In genomic region chr11:83297816-83298215, GRCm38 (mm10) we compare ENCODE assay signal across 8 mouse cellular contexts. TPM values are rescaled to one million over a fixed set of nuclear protein-coding genes. Genes with fewer than 3 reads are reported as not detected.
DNase-seq lines count a peak whose midpoint lies in the region; ATAC-seq and TF ChIP-seq lines count a peak whose summit lies in the region.

No protein-coding gene starts in this region.

- peak; percentile 25; the same call in 1 of the 2 replicates for TF ChIP-seq CTCF in intestine, postnatal 0 days (IDR thresholded peaks at IDR 0.05; ENCODE audit: low read depth)

- H3K4me1 ChIP-seq in kidney, embryonic 14.5 days (ENCODE audit: control insufficient read depth, insufficient read depth, low read length), result peaks cover 12% of the 10 kb centered on the region
- H3K4me1 ChIP-seq in embryonic facial prominence, embryonic 12.5 days, result peaks cover 16% of the 10 kb centered on the region
- H3K4me1 ChIP-seq in intestine, postnatal 0 days (replicated peaks; ENCODE audit: control insufficient read depth, insufficient read depth, low read length), result no peaks in the 10 kb centered on the region
- peaks cover 25% of the 10 kb centered on the region for H3K4me1 ChIP-seq in neural tube, embryonic 14.5 days (ENCODE audit: control insufficient read depth, insufficient read depth, low read length)

- H3K9ac ChIP-seq in kidney, embryonic 14.5 days (ENCODE audit: low read depth, low read length), result peak overlapping the region; percentile 77; the same call in 1 of the 2 replicates
- H3K9ac ChIP-seq in embryonic facial prominence, embryonic 12.5 days, result no peak overlapping the region
- H3K9ac ChIP-seq in intestine, postnatal 0 days (ENCODE audit: low read depth, low read length), result peak overlapping the region; percentile 74; the same call in 1 of the 2 replicates
- peak overlapping the region; percentile 76; the same call in 1 of the 2 replicates for H3K9ac ChIP-seq in neural tube, embryonic 14.5 days (replicated peaks; ENCODE audit: low read depth, low read length)

- no peaks in the 10 kb centered on the region for H3K27me3 ChIP-seq in kidney, embryonic 14.5 days (ENCODE audit: control insufficient read depth, insufficient read depth, low read length)
- H3K27me3 ChIP-seq in embryonic facial prominence, embryonic 12.5 days, result no peaks in the 10 kb centered on the region
- no peaks in the 10 kb centered on the region for H3K27me3 ChIP-seq in intestine, postnatal 0 days (replicated peaks; ENCODE audit: control insufficient read depth, insufficient read depth, low read length)
- no peaks in the 10 kb centered on the region for H3K27me3 ChIP-seq in neural tube, embryonic 14.5 days (ENCODE audit: control insufficient read depth, insufficient read depth, low read length)

- WGBS in kidney, embryonic 14.5 days, result 78% methylated on average over 6 of the region's 6 CpGs
- 78% methylated on average over 6 of the region's 6 CpGs for WGBS in embryonic facial prominence, embryonic 12.5 days
- 53% methylated on average over 6 of the region's 6 CpGs for WGBS in intestine, postnatal 0 days
- 68% methylated on average over 6 of the region's 6 CpGs for WGBS in neural tube, embryonic 14.5 days

- ATAC-seq in kidney, embryonic 14.5 days (ENCODE audit: low FRiP score, low TSS enrichment), result no peak
- ATAC-seq in embryonic facial prominence, embryonic 12.5 days (ENCODE audit: insufficient number of reproducible peaks, insufficient read depth, low FRiP score, low TSS enrichment), result no peak
- no peak for ATAC-seq in intestine, postnatal 0 days
- ATAC-seq in neural tube, embryonic 14.5 days (ENCODE audit: low read depth), result no peak

- H3K36me3 ChIP-seq in kidney, embryonic 14.5 days (ENCODE audit: control insufficient read depth, insufficient read depth, low read length), result peaks cover 24% of the 10 kb centered on the region
- peaks cover 24% of the 10 kb centered on the region for H3K36me3 ChIP-seq in embryonic facial prominence, embryonic 12.5 days
- H3K36me3 ChIP-seq in intestine, postnatal 0 days (ENCODE audit: control insufficient read depth, insufficient read depth), result peaks cover 13% of the 10 kb centered on the region
- H3K36me3 ChIP-seq in neural tube, embryonic 14.5 days (ENCODE audit: control insufficient read depth, insufficient read depth, low read length), result peaks cover 6% of the 10 kb centered on the region; the same call in 1 of the 2 replicates

- peak overlapping the region; percentile 70 for H3K4me2 ChIP-seq in kidney, embryonic 14.5 days (replicated peaks; ENCODE audit: low read depth, low read length)
- H3K4me2 ChIP-seq in embryonic facial prominence, embryonic 12.5 days (replicated peaks), result peak overlapping the region; percentile 76
- peak overlapping the region; percentile 76 for H3K4me2 ChIP-seq in intestine, postnatal 0 days (replicated peaks; ENCODE audit: low read depth)
- peak overlapping the region; percentile 79 for H3K4me2 ChIP-seq in neural tube, embryonic 14.5 days (ENCODE audit: low read depth, low read length)

- H3K4me3 ChIP-seq in kidney, embryonic 14.5 days (ENCODE audit: low read length), result peak overlapping the region; percentile 74
- peak overlapping the region; percentile 78 for H3K4me3 ChIP-seq in embryonic facial prominence, embryonic 12.5 days
- peak overlapping the region; percentile 68 for H3K4me3 ChIP-seq in intestine, postnatal 0 days (ENCODE audit: low read depth, low read length)
- peak overlapping the region; percentile 65 for H3K4me3 ChIP-seq in neural tube, embryonic 14.5 days (ENCODE audit: low read depth, low read length)

- no peak overlapping the region for H3K27ac ChIP-seq in kidney, embryonic 14.5 days (ENCODE audit: low read depth, low read length)
- no peak overlapping the region for H3K27ac ChIP-seq in embryonic facial prominence, embryonic 12.5 days
- H3K27ac ChIP-seq in intestine, postnatal 0 days (ENCODE audit: low read depth, low read length), result peak overlapping the region; percentile 92; the same call in 1 of the 2 replicates
- H3K27ac ChIP-seq in neural tube, embryonic 14.5 days (ENCODE audit: low read depth, low read length), result peak overlapping the region; percentile 84; the same call in 1 of the 2 replicates

- DNase-seq in kidney, postnatal 4 days, result no peak
- no peak for DNase-seq in right cerebral cortex, postnatal 36 days (ENCODE audit: low spot score in 2 of 2)
- no peak for DNase-seq in left cerebral cortex, adult 11 months (ENCODE audit: low spot score)
- DNase-seq in lung, postnatal 25 days (ENCODE audit: low spot score), result no peak

- H3K9me3 ChIP-seq in kidney, embryonic 14.5 days (ENCODE audit: control insufficient read depth, low read length), result no peaks in the 10 kb centered on the region
- no peaks in the 10 kb centered on the region for H3K9me3 ChIP-seq in embryonic facial prominence, embryonic 12.5 days
- H3K9me3 ChIP-seq in intestine, postnatal 0 days (ENCODE audit: control insufficient read depth), result no peaks in the 10 kb centered on the region
- H3K9me3 ChIP-seq in neural tube, embryonic 14.5 days (ENCODE audit: control insufficient read depth, low read length), result no peaks in the 10 kb centered on the region

RNA-seq across cellular contexts. Expression of gene Ap2b1, which starts 1.0 kb away (rescaled TPM):
- polyA plus RNA-seq in kidney, embryonic 14.5 days (2014; fragmentation: Nextera tagmentation; extraction: Ambion mirVana), result 35.1 and 83.8 TPM in 2 replicates
- 65.7 and 67.9 TPM in 2 replicates for polyA plus RNA-seq in embryonic facial prominence, embryonic 12.5 days (2016; fragmentation: Nextera tagmentation; extraction: Ambion mirVana)
- 20.4 and 20.7 TPM in 2 replicates for polyA plus RNA-seq in intestine, postnatal 0 days (2015; fragmentation: Nextera tagmentation; extraction: Ambion mirVana)
- polyA plus RNA-seq in neural tube, embryonic 14.5 days (2014; fragmentation: Nextera tagmentation; extraction: Ambion mirVana), result 155 and 160 TPM in 2 replicates

RNA-seq across cellular contexts. Expression of gene Pex12, which starts 4.6 kb away (rescaled TPM):
- polyA plus RNA-seq in kidney, embryonic 14.5 days (2014; fragmentation: Nextera tagmentation; extraction: Ambion mirVana), result 10.7 and 13.7 TPM in 2 replicates
- polyA plus RNA-seq in embryonic facial prominence, embryonic 12.5 days (2016; fragmentation: Nextera tagmentation; extraction: Ambion mirVana), result 14.9 and 15.5 TPM in 2 replicates
- polyA plus RNA-seq in intestine, postnatal 0 days (2015; fragmentation: Nextera tagmentation; extraction: Ambion mirVana), result 8.6 and 9.3 TPM in 2 replicates
- polyA plus RNA-seq in neural tube, embryonic 14.5 days (2014; fragmentation: Nextera tagmentation; extraction: Ambion mirVana), result 16.3 and 16.8 TPM in 2 replicates

RNA-seq across cellular contexts. Expression of gene Slfn14, which starts 11.3 kb away (rescaled TPM):
- 0.10 and 0.18 TPM in 2 replicates for polyA plus RNA-seq in kidney, embryonic 14.5 days (2014; fragmentation: Nextera tagmentation; extraction: Ambion mirVana)
- polyA plus RNA-seq in embryonic facial prominence, embryonic 12.5 days (2016; fragmentation: Nextera tagmentation; extraction: Ambion mirVana), result 0.73 and 0.88 TPM in 2 replicates
- not detected in 2 replicates for polyA plus RNA-seq in intestine, postnatal 0 days (2015; fragmentation: Nextera tagmentation; extraction: Ambion mirVana)
- polyA plus RNA-seq in neural tube, embryonic 14.5 days (2014; fragmentation: Nextera tagmentation; extraction: Ambion mirVana), result 0.16 TPM in 1 of 2 replicates, not detected in the other

Comparison
In these comparisons a context has a peak if more than half of its experiments do, and no peak if none do; other contexts are left out.
1. H3K27ac ChIP-seq: peak in intestine, postnatal 0 days (single experiment) and neural tube, embryonic 14.5 days (single experiment); none in kidney, embryonic 14.5 days (single experiment) and embryonic facial prominence, embryonic 12.5 days (single experiment).
2. Peak in every context shown above with its lines, with median percentiles within 50 percentile points of each other: H3K4me2 ChIP-seq and H3K4me3 ChIP-seq.